14 mouse cellular contexts compared by ENCODE assay signal in genomic region chr3:118194754-118195153, GRCm38 (mm10).
DNase-seq lines count a peak whose midpoint lies in the region.
"Had no signal": no experiment of that assay in that cellular context is flagged by ENCODE, and none has a peak within 500 bp of the region (broad histone marks: within the 10 kb centered on the region; RNA-seq: fewer than 3 reads in every experiment).

No protein-coding gene starts in this region.

- DNase-seq in ES-CJ7 (ENCODE audit: low read depth, low spot score): peak; percentile 94
- DNase-seq in R1 (ENCODE audit: low read depth, low spot score): peak; percentile 93
- peak; percentile 83 for DNase-seq in ZHBTc4 (ENCODE audit: low read depth, low spot score)
- DNase-seq in cerebellum, adult 11 months: no peak
- no peak for DNase-seq in gastrocnemius, postnatal 14 days
- no peak for DNase-seq in kidney, postnatal 4 days
- DNase-seq: adrenal gland, adult 2 months; adrenal gland, postnatal 10 days; adrenal gland, postnatal 25 days; cerebellum, adult 11-12 months; cerebellum, adult 2 months; cerebellum, adult 9-10 months; cerebellum, postnatal 10 days; cerebellum, postnatal 25 days had no signal

- intact Hi-C loops in gastrocnemius, postnatal 14 days (cut with DNase I; ENCODE audit: low total_unique reads): no loop called here

Comparison
In these comparisons a context has a peak if more than half of its experiments do, and no peak if none do; other contexts are left out.
1. DNase-seq: peak in ES-CJ7 (single experiment), R1 (single experiment) and ZHBTc4 (single experiment); none in cerebellum, adult 11 months (single experiment), gastrocnemius, postnatal 14 days (single experiment) and kidney, postnatal 4 days (0 of 2).